Mouse (Mus musculus) neural tube, embryonic 15.5 days (tissue): ENCODE measurements at regions not wholly inside any gene's neighbourhood (a gene's known extent, or its start where the extent isn't known, plus 50 kb on each side); places are given as distances from the start of the nearest gene placed in this dataset.

Experiments
- ATAC-seq: fragments of 200-750 bp; cut with Nextera tagmentation; 2 replicates; pipeline ENCODE4 v1.8.0; 2017; ENCODE audit warnings: mild to moderate bottlenecking, moderate TSS enrichment, moderate library complexity; ENCODE audit not compliant: low FRiP score
- H3K27ac ChIP-seq: fragments of 300-500 bp; sonication (generic); replicated peaks from 2 replicates; pipeline ENCODE4 v1.5.1; 2015; ENCODE audit warnings: mild to moderate bottlenecking, inconsistent platforms
- H3K27me3 ChIP-seq: fragments of 300-500 bp; sonication (generic); replicated peaks from 2 replicates; pipeline ENCODE4 v1.6.1; 2015; ENCODE audit warnings: inconsistent platforms
- H3K36me3 ChIP-seq: fragments of 300-500 bp; sonication (generic); 2 replicates; pipeline ENCODE4 v1.6.1; 2015; ENCODE audit warnings: inconsistent platforms
- H3K4me1 ChIP-seq: fragments of 300-500 bp; sonication (generic); 2 replicates; pipeline ENCODE4 v1.6.1; 2015; ENCODE audit warnings: inconsistent platforms
- H3K4me2 ChIP-seq: fragments of 300-500 bp; sonication (generic); 2 replicates; pipeline ENCODE4 v1.6.1; 2015; ENCODE audit warnings: inconsistent platforms, mild to moderate bottlenecking, moderate library complexity
- H3K4me3 ChIP-seq: fragments of 300-500 bp; sonication (generic); replicated peaks from 2 replicates; pipeline ENCODE4 v1.5.1; 2015; ENCODE audit warnings: mild to moderate bottlenecking, inconsistent platforms
- H3K9ac ChIP-seq: fragments of 300-500 bp; sonication (generic); replicated peaks from 2 replicates; pipeline ENCODE4 v1.6.1; 2015; ENCODE audit warnings: mild to moderate bottlenecking, inconsistent platforms
- H3K9me3 ChIP-seq: fragments of 300-500 bp; sonication (generic); replicated peaks from 2 replicates; pipeline ENCODE4 v1.6.1; 2016; ENCODE audit warnings: inconsistent platforms
- WGBS: fragments of 180-500 bp; shearing (Covaris S2); methylation state at CpG from one replicate; pipeline ENCODE4 v1.1.7; 2015; ENCODE audit warnings: mixed read lengths; 5-methylcytosine and 5-hydroxymethylcytosine counted together

GRCm38 (mm10) chr4:12781969-12782904, 610.4 kb upstream of the Fam92a start:
- H3K4me3 ChIP-seq: no peak overlapping the region
- ATAC-seq: no peak
- no peak overlapping the region for H3K9ac ChIP-seq
- no peak overlapping the region for H3K4me2 ChIP-seq
- H3K27me3 ChIP-seq: no peaks in the 10 kb centered on the region
- H3K27ac ChIP-seq: no peak overlapping the region
- H3K9me3 ChIP-seq: no peaks in the 10 kb centered on the region
- 58% methylated on average over 10 of the region's 10 CpGs for WGBS
- H3K36me3 ChIP-seq: no peaks in the 10 kb centered on the region
- no peaks in the 10 kb centered on the region for H3K4me1 ChIP-seq

GRCm38 (mm10) chr4:12780254-12780653, 608.4 kb upstream of the Fam92a start:
- Histone ChIP-seq H3K4me1 (no peaks in the 10 kb centered on the region), H3K27me3 (no peaks in the 10 kb centered on the region), H3K4me2 (no peak overlapping the region), H3K9ac (no peak overlapping the region), H3K4me3 (no peak overlapping the region), H3K9me3 (no peaks in the 10 kb centered on the region), H3K27ac (no peak overlapping the region), H3K36me3 (no peaks in the 10 kb centered on the region)
- no peak for ATAC-seq
- 95% methylated on average over 2 of the region's 2 CpGs for WGBS

DNA sequence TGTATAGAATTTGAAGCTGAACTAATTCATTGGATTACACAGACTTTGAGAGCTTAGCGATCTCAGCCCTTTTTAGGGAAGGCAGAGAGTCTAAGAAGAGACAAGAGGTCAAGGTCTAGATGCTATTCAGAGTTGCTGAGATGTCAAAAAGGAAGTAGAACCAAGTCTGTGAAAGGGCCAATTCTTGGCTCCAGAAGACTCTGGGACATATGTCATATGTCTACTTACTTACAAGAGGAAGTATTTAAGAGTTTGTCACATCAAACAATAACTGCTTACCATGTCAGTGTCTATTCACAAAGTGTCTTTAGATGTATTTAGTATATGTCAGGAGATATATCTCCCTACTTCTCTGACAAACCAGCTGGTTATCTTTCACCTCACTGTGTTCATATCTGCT, 607.4 kb upstream of the Fam92a start:
- no peak overlapping the region for H3K27ac ChIP-seq
- no peak for ATAC-seq
- WGBS: 76% methylated on average over 1 of the region's 1 CpGs

DNA sequence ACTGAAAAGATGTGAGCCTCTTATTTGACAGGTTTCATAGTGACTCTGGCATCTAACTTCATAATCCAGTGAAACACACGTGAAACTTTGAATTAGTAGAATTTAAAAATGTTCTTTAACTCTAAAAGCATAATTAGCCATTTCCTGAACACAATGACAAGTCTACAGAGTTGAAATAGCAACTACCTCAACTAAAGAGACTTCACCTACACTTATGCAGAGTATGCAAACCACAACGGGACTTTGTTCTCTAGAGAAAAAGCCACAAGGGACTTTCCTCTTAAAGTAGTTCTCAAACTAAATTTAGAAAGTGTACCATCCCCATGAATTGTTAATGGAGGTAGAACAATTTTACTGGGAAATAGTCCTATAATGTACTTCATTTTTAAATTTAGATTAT, 606.3 kb upstream of the Fam92a start:
- no peak overlapping the region for H3K4me3 ChIP-seq
- no peaks in the 10 kb centered on the region for H3K9me3 ChIP-seq
- no peak overlapping the region for H3K9ac ChIP-seq
- no peaks in the 10 kb centered on the region for H3K36me3 ChIP-seq
- no peak for ATAC-seq
- H3K27me3 ChIP-seq: no peaks in the 10 kb centered on the region
- no peak overlapping the region for H3K27ac ChIP-seq
- H3K4me2 ChIP-seq: no peak overlapping the region
- no peaks in the 10 kb centered on the region; the same call in 1 of the 2 replicates for H3K4me1 ChIP-seq
- WGBS: 79% methylated on average over 2 of the region's 2 CpGs

More for the DNA sequence above, 607.4 kb upstream of the Fam92a start:
- H3K9me3 ChIP-seq: no peaks in the 10 kb centered on the region
- no peaks in the 10 kb centered on the region for H3K27me3 ChIP-seq
- H3K4me3 ChIP-seq: no peak overlapping the region
- H3K4me2 ChIP-seq: no peak overlapping the region
- no peaks in the 10 kb centered on the region; the same call in 1 of the 2 replicates for H3K4me1 ChIP-seq
- H3K9ac ChIP-seq: no peak overlapping the region
- no peaks in the 10 kb centered on the region for H3K36me3 ChIP-seq

- Histone ChIP-seq H3K4me1 (no peaks in the 10 kb centered on the region; the same call in 1 of the 2 replicates), H3K4me2 (no peak overlapping the region), H3K9me3 (no peaks in the 10 kb centered on the region), H3K27ac (no peak overlapping the region), H3K4me3 (no peak overlapping the region), H3K27me3 (no peaks in the 10 kb centered on the region), H3K36me3 (no peaks in the 10 kb centered on the region), H3K9ac (no peak overlapping the region)
- 86% methylated on average over 2 of the region's 2 CpGs for WGBS
- ATAC-seq: no peak
These were observed 604.4 kb upstream of the Fam92a start for GRCm38 (mm10) chr4:12776217-12776578.

DNA sequence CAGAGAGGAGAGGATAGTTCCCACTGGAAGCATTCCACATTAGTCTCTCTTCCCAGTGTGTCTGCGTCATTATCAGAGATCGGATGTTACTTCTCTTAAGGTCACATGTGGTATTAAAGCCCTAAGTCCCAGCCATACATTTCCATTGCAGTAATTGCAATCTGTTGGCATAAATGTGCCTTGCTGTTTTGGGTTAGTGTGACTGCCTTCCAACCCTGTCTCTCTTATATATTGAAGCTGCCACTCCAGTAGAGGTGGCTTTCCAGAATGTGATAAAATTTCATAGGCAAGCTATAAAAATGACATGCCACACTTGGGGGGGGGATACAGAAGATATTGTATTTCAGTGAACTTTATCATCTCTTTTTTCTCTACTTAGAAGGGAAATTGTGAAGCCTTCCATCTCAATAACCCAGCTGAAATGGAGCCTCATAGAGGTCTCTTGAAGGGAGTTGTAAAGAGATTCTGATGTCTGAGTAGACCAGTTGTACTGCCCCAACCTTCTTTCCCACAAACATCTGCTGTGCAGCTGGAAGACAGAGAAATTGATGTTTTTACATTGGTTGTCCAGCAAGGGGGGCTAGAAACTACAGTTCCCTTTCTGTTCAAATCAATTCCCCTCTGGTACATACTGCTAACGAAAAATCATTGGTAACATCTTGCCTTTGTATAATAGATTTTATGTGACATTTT, 603.9 kb upstream of the Fam92a start:
- no peaks in the 10 kb centered on the region for H3K36me3 ChIP-seq
- ATAC-seq: no peak
- H3K4me1 ChIP-seq: no peaks in the 10 kb centered on the region; the same call in 1 of the 2 replicates
- H3K27me3 ChIP-seq: no peaks in the 10 kb centered on the region
- H3K4me3 ChIP-seq: no peak overlapping the region
- no peak overlapping the region for H3K4me2 ChIP-seq
- H3K27ac ChIP-seq: no peak overlapping the region
- H3K9me3 ChIP-seq: no peaks in the 10 kb centered on the region
- 24% methylated on average over 3 of the region's 3 CpGs for WGBS
- no peak overlapping the region for H3K9ac ChIP-seq

- Histone ChIP-seq H3K27ac (no peak overlapping the region), H3K4me1 (no peaks in the 10 kb centered on the region; the same call in 1 of the 2 replicates), H3K9ac (no peak overlapping the region), H3K4me3 (no peak overlapping the region), H3K9me3 (no peaks in the 10 kb centered on the region), H3K4me2 (no peak overlapping the region), H3K27me3 (no peaks in the 10 kb centered on the region), H3K36me3 (no peaks in the 10 kb centered on the region)
- WGBS: 20% methylated on average over 4 of the region's 4 CpGs
- ATAC-seq: no peak
These were observed 603.3 kb upstream of the Fam92a start for GRCm38 (mm10) chr4:12775090-12775489.

- no peaks in the 10 kb centered on the region for H3K27me3 ChIP-seq
- no peak for ATAC-seq
- H3K4me1 ChIP-seq: no peaks in the 10 kb centered on the region; the same call in 1 of the 2 replicates
- no peak overlapping the region for H3K4me2 ChIP-seq
- no peaks in the 10 kb centered on the region for H3K36me3 ChIP-seq
- no peak overlapping the region for H3K4me3 ChIP-seq
- no peaks in the 10 kb centered on the region for H3K9me3 ChIP-seq
- H3K27ac ChIP-seq: no peak overlapping the region
- no peak overlapping the region for H3K9ac ChIP-seq
- 42% methylated on average over 5 of the region's 5 CpGs for WGBS
These were observed 602.9 kb upstream of the Fam92a start for GRCm38 (mm10) chr4:12774671-12775070.

DNA sequence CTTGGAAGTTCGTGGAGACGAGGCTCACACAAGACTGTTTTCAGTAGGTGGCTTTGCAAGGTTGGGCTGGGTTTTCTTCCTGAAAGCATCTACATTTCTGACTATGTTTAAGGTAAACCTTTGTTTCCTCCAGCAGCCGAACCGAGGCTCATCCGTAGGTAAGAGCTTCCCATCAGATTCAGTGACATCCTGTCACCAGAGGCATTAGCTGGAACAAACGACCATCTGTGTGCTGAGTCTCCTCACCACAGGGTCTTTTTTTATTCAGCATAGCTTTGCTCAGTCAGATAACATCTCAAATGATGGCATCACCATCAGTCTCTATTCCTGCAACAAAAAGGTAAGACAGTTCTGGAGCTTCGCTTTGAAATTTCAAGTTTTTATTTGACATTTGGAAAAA, 601.4 kb upstream of the Fam92a start:
- Histone ChIP-seq H3K27me3 (no peaks in the 10 kb centered on the region), H3K4me1 (no peaks in the 10 kb centered on the region; the same call in 1 of the 2 replicates), H3K4me3 (no peak overlapping the region), H3K9ac (no peak overlapping the region), H3K27ac (no peak overlapping the region), H3K4me2 (no peak overlapping the region), H3K9me3 (no peaks in the 10 kb centered on the region), H3K36me3 (no peaks in the 10 kb centered on the region)
- 71% methylated on average over 7 of the region's 7 CpGs for WGBS
- ATAC-seq: no peak

- no peak for ATAC-seq
- 46% methylated on average over 5 of the region's 5 CpGs for WGBS
These were observed 598.4 kb upstream of the Fam92a start for GRCm38 (mm10) chr4:12770131-12770780.

GRCm38 (mm10) chr4:12769092-12769491, 597.3 kb upstream of the Fam92a start:
- Histone ChIP-seq H3K9ac (no peak overlapping the region), H3K4me2 (no peak overlapping the region), H3K9me3 (no peaks in the 10 kb centered on the region), H3K4me3 (no peak overlapping the region), H3K27ac (no peak overlapping the region), H3K36me3 (no peaks in the 10 kb centered on the region), H3K27me3 (no peaks in the 10 kb centered on the region), H3K4me1 (no peaks in the 10 kb centered on the region)
- no peak for ATAC-seq

More at GRCm38 (mm10) chr4:12770131-12770780, 598.4 kb upstream of the Fam92a start:
- Histone ChIP-seq H3K36me3 (no peaks in the 10 kb centered on the region), H3K9me3 (no peaks in the 10 kb centered on the region), H3K4me1 (no peaks in the 10 kb centered on the region; the same call in 1 of the 2 replicates), H3K27ac (no peak overlapping the region), H3K4me3 (no peak overlapping the region), H3K4me2 (no peak overlapping the region), H3K9ac (no peak overlapping the region), H3K27me3 (no peaks in the 10 kb centered on the region)
